Mouse (Mus musculus) heart, postnatal 14 days (tissue): ENCODE measurements around the gene Ifna2. TPM values are rescaled to one million over a fixed set of nuclear protein-coding genes. Genes with fewer than 3 reads are reported as not detected.

Experiments
- DNase-seq, 2 experiments: peaks; one replicate each; pipeline ENCODE4 v3.0.0; 2021 to 2022
- intact Hi-C: fragments of 180-260 bp; cut with DNase I; formaldehyde crosslinking; loops from one replicate; pipeline ENCODE4 v1.15.1; 2025
- total RNA-seq, 2 experiments: library from RNA; stranded (reverse); gene quantifications; 2 replicates each; pipeline ENCODE4 v1.2.3; 2021

Gene Ifna2
- total RNA-seq, 2 experiments from 2014 or later = not detected

GRCm38 (mm10) chr4:88676824-88677223, 6.9 kb downstream of the Ifna2 start, which contains the start of gene Ifna16:
Gene Ifna16 (minus strand): TSS chr4:88676924.
- intact Hi-C loops = no loop called here
- no peak for DNase-seq

- intact Hi-C loops = no loop called here
- no peak for DNase-seq
Measured at GRCm38 (mm10) chr4:88655461-88655860, 28.3 kb downstream of the Ifna2 start.

GRCm38 (mm10) chr4:88653644-88654043, 30.1 kb downstream of the Ifna2 start:
- DNase-seq = no peak
- intact Hi-C loops = no loop called here

DNA sequence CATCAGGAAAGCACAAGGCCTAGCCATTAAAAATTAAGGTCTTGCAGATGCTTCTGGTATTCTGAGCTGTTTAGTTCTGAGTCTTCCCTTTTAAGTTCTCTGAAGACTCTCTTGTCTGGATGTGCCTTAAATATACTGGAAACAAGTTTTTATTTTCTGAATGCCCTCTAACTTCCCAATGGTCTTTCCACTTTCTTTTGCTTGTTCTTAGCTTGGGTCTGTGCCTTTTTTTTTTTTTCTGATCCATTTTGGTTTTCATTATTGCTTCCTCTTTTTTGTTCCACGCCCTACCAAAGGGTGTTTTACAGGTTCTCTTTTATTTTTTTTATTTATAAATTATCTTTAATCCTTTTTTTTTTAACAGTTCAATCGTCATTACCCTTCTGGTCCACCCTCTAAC, 39.4 kb downstream of the Ifna2 start, which contains the start of gene Ifna13:
Gene Ifna13 (minus strand): TSS at position 101 of the 400 bp plus-strand sequence.
- intact Hi-C loops = no loop called here
- DNase-seq = no peak

DNA sequence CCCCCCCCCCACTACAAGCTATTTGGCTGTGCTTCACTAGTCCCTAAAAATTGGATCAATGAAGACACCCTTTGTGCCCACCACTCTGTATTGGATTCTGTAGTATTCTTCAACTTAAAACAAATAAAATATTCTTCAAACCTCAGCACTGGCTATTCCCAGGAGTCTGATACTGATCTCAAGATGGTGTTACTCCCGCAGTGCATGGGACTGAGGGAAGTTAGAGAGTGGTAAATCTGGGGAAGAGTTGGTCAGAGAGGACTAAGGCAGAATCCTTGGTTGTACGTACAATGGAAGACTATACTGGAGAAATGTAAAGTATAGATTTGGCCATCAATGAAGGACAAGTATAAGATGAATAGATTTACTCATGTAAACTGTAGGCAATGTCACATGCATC, 41.2 kb downstream of the Ifna2 start:
- intact Hi-C loops = no loop called here
- DNase-seq = no peak

GRCm38 (mm10) chr4:88641077-88641831, 42.5 kb downstream of the Ifna2 start:
- peak; percentile 97 to 100 for DNase-seq
- intact Hi-C loops = no loop called here

DNA sequence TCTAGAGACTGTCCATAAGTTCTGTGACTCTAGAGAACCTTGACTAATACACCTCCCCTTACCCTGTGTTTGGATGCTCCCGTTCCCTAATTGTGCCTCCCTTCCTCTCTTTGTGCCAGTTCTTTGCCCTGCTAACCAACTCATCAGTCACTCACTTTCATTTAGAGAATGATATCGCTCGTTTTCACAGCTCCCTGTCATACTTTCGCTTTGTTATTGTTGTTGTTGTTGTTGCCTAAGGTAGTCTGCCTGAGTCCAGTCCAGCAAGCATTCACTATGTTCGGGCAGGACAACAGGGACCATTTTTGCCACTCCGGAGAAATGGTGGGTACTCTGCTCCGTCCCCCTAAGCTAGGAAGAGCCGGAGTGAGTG, 43.0 kb downstream of the Ifna2 start:
- no peak for DNase-seq
- intact Hi-C loops = no loop called here

GRCm38 (mm10) chr4:88634311-88634710, 49.4 kb downstream of the Ifna2 start, which contains the start of gene C87499:
Gene C87499 (minus strand): TSS chr4:88634411.
- intact Hi-C loops = no loop called here
- no peak for DNase-seq

Other genes starting within 250 kb of the Ifna2 start
- 1 to 10 TPM; 5.3 to 5.8 TPM for gene Hacd4, start 245.0 kb downstream of the Ifna2 start, total RNA-seq
- gene Ifnb1, start 161.1 kb downstream of the Ifna2 start, total RNA-seq = not detected
- gene Ifna15, start 125.7 kb downstream of the Ifna2 start, total RNA-seq = not detected
- not detected for gene Ifna14, start 112.1 kb downstream of the Ifna2 start, total RNA-seq
- gene Ifna9, start 91.5 kb downstream of the Ifna2 start, total RNA-seq = not detected
- not detected for gene Ifna12, start 80.5 kb downstream of the Ifna2 start, total RNA-seq
- gene C87499, start 49.5 kb downstream of the Ifna2 start, total RNA-seq = not detected
- not detected for gene Ifna13, start 39.5 kb downstream of the Ifna2 start, total RNA-seq
- gene Ifna16, start 7.0 kb downstream of the Ifna2 start, total RNA-seq = not detected
- gene Ifnab, start 7.4 kb upstream of the Ifna2 start, total RNA-seq = not detected
- gene Gm26566, start 37.9 kb upstream of the Ifna2 start, total RNA-seq = 1 to 10 TPM in 1 of 2 experiments, under 1 TPM in 1; 0.22 to 1.0 TPM
- gene Klhl9, start 38.6 kb upstream of the Ifna2 start, total RNA-seq = 10 to 100 TPM; 73.9 to 75.5 TPM
- not detected for gene Gm13271, start 71.0 kb upstream of the Ifna2 start, total RNA-seq
- gene Gm13283, start 76.2 kb upstream of the Ifna2 start, total RNA-seq = not detected
- gene Gm13290, start 89.9 kb upstream of the Ifna2 start, total RNA-seq = not detected
- gene Gm13289, start 93.0 kb upstream of the Ifna2 start, total RNA-seq = not detected
- not detected for gene Gm13272, start 95.9 kb upstream of the Ifna2 start, total RNA-seq
- gene Ifnz, start 98.2 kb upstream of the Ifna2 start, total RNA-seq = not detected
- gene Gm13276, start 101.8 kb upstream of the Ifna2 start, total RNA-seq = not detected
- gene Gm13277, start 104.7 kb upstream of the Ifna2 start, total RNA-seq = not detected
- gene Gm13278, start 107.6 kb upstream of the Ifna2 start, total RNA-seq = not detected
- gene Gm13275, start 110.6 kb upstream of the Ifna2 start, total RNA-seq = not detected
- not detected for gene Gm13279, start 113.5 kb upstream of the Ifna2 start, total RNA-seq
- under 1 TPM; 0.19 to 0.22 TPM for gene Gm13285, start 115.8 kb upstream of the Ifna2 start, total RNA-seq
- gene Gm13287, start 119.3 kb upstream of the Ifna2 start, total RNA-seq = not detected
- not detected for gene Gm13288, start 121.6 kb upstream of the Ifna2 start, total RNA-seq
- not detected for gene Ifna7, start 132.3 kb upstream of the Ifna2 start, total RNA-seq
- not detected for gene Ifna11, start 136.0 kb upstream of the Ifna2 start, total RNA-seq
- gene Ifna6, start 143.5 kb upstream of the Ifna2 start, total RNA-seq = not detected
- gene Ifna5, start 151.6 kb upstream of the Ifna2 start, total RNA-seq = not detected
- not detected for gene Ifna4, start 157.9 kb upstream of the Ifna2 start, total RNA-seq
- not detected for gene Ifna1, start 166.2 kb upstream of the Ifna2 start, total RNA-seq
- gene Ifne, start 196.3 kb upstream of the Ifna2 start, total RNA-seq = not detected